Mouse (Mus musculus) left cerebral cortex, adult 2 months (tissue): ENCODE measurements around the gene Plxnb3. TPM values are rescaled to one million over a fixed set of nuclear protein-coding genes. Genes with fewer than 3 reads are reported as not detected.

ENCODE experiments used
- DNase-seq, 2 experiments: peaks; one replicate each; pipeline ENCODE4 v3.0.0; 2021 to 2022; ENCODE audit warnings: low spot score in 2 of 2, mixed read lengths in 1 of 2; ENCODE audit errors: extremely low spot score in 1 of 2
- H3K27ac ChIP-seq: fragments of 200-600 bp; 2 replicates; pipeline ENCODE4 v1.8.1; 2022
- H3K4me3 ChIP-seq: fragments of 200-600 bp; 2 replicates; pipeline ENCODE4 v1.8.1; 2022
- CTCF ChIP-seq: fragments of 200-600 bp; IDR thresholded peaks from 2 replicates; pipeline ENCODE4 v1.8.1; 2022; ENCODE audit warnings: antibody characterized with exemption, mild to moderate bottlenecking, moderate library complexity
- intact Hi-C: fragments of 180-260 bp; cut with DNase I; formaldehyde crosslinking; loops from one replicate; pipeline ENCODE4 v1.15.1; 2025
- total RNA-seq, 2 experiments: library from RNA; stranded (reverse); gene quantifications; 2 replicates each; pipeline ENCODE4 v1.2.3; 2021

Gene Plxnb3
- total RNA-seq, 2 experiments from 2014 or later, result 7.2 to 8.5 TPM

DNA sequence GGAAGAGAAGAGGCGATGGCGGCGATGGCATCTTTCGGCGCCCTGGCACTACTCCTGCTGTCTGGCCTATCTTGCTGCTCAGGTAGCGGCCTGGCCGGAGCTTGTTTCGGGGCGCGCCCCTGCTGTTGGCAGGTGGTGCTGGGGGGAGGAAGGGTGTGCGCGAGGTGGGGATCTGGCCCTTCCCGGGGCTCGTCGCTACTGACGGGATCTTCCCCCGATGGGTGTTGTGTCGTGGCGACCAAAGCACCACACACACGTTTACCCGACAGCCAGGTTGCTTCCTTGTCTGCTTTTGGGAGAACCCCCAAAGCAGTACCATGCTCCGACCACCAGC lies 30.3 kb downstream of the Plxnb3 start:
- Histone ChIP-seq H3K4me3 (peak overlapping the region; percentile 67), H3K27ac (peak overlapping the region; percentile 84)
- TF ChIP-seq CTCF, result no peak
- intact Hi-C loops, result loop anchor here (5.0 kb wide), 1 partner anchor 135 kb away; the partner anchor contains the start of genes Arhgap4 and Naa10
- DNase-seq, result no peak

DNA sequence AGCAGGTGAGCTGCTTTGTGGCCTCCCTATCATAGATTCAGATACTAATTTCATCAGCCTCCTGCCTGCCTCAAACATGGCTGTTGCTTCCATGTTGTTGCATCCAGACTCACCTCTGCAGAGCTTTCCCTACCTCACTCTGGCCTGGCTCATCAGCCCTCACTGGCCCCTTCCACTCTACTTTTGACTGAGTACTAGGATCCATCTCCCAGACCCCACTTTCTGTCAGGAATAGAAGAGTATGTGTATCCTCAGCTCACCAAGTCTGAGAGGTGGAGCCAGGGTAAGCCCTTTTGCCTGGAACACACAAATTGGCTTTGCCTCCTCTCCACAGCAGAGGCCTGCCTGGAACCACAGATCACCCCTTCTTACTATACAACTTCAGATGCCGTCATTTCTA lies 31.6 kb downstream of the Plxnb3 start:
- Histone ChIP-seq H3K27ac (no peak overlapping the region), H3K4me3 (no peak overlapping the region)
- intact Hi-C loops, result loop anchor here (5.0 kb wide), 1 partner anchor 134 kb away; the partner anchor contains the start of genes Arhgap4 and Naa10
- DNase-seq, result no peak
- no peak for TF ChIP-seq CTCF

DNA sequence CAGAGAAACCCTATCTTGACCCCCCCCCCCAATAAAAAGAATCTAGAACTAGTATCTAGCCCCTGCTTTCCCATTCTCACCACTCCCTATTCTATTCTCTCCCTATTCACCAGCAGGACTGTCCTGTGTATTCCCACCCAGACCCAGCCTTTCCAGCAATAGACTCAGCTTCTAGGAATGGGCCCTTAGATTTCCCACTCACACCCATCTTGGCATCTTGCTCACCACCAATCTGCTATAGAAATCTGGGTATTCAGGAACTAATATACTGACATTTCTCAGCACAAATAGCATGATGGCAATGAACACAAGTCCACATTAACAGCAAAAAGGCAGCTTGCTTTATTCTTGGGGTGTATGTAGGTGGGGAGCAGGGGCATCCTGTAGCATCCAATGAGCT lies 36.1 kb downstream of the Plxnb3 start:
- intact Hi-C loops, result no loop called here
- Histone ChIP-seq H3K27ac (no peak overlapping the region), H3K4me3 (no peak overlapping the region)
- no peak for DNase-seq
- TF ChIP-seq CTCF, result no peak

DNA sequence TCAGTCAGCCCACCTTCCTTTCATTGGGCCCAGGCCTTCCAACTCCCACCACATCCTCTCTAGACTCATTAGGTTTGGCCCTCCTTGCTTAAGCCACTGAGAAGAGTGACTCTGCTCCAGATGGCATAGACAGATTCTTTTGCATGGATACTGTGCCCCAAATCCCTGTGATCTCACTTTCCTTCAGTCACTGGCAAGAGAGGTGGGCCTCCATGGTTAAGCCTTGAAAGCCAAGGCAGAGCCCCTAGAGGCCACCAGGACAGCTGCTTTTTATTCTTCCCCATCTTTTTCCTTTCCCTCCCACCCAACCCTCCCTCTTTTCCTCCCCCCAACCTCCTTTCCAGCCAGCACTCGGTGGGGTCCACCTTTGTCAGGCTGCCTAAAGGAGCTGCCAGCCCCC lies 36.6 kb downstream of the Plxnb3 start:
- Histone ChIP-seq H3K4me3 (no peak overlapping the region), H3K27ac (no peak overlapping the region)
- intact Hi-C loops, result no loop called here
- no peak for DNase-seq
- TF ChIP-seq CTCF, result no peak

DNA sequence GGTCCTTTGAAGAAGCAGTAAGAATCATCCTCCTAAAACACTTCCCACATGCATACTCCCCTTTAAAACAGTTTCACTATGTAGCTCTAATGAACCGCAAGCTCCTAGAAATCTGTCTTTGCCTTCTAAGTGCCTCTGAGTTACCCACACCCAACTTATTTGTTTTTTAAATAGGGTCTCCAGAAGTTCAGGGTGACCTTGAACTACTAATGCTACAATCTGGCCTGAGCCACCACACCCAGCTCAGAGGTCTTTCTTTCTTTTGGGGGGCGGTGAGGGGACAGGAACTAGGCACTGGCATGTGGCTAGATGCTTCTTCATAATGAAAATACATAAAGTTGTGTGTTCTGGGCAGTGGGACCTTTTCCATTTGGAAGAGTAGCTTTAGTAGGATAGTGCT lies 40.6 kb downstream of the Plxnb3 start:
- H3K4me3 ChIP-seq, result no peak overlapping the region
- no peak for TF ChIP-seq CTCF
- no peak for DNase-seq
- H3K27ac ChIP-seq, result no peak overlapping the region
- intact Hi-C loops, result no loop called here

DNA sequence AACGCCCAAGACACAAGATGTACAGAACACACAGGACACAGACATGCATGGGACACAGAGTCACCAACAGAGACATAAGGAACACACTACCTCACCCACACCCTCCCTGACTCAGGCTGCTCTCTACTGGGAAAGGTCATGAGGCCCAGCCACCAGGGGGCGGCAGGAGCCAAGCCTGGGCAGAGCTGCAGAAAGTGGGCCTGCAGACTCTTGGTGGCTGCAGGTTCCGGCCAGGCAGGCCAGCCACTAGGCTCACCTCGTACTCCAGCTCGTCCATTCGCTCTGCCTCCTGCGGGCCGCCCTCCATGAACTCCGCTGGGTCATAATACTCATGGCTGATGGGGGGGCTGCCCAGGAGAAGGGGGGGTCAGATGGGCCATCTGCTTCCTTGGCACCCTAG lies 41.6 kb downstream of the Plxnb3 start:
- intact Hi-C loops, result loop anchor here (2.0 kb wide), 1 partner anchor 96 kb away; no protein-coding TSS in a partner anchor
- TF ChIP-seq CTCF, result peak; percentile 66
- Histone ChIP-seq H3K4me3 (no peak overlapping the region), H3K27ac (no peak overlapping the region)
- peak; percentile 43 to 49 for DNase-seq

DNA sequence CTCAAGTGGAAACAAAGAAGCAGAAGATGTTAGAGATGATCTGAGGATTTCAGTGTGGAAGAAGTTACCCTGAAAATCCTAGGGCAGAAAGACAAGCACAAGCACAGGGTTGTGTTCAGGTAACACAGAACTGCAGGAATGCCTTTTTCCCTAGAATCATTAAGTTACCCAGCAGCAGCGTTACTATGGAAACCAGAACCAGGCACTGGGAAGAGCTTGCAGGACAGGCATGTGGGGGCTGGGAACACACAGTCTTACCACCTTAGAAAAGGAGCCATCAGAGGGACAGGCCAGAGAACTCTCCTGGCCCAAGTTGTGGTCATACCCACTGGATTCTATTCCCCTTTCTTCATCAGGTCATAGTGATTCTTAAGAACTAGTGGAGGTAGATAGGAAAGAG lies 48.9 kb downstream of the Plxnb3 start:
- no peak for DNase-seq
- Histone ChIP-seq H3K4me3 (no peak overlapping the region), H3K27ac (no peak overlapping the region)
- TF ChIP-seq CTCF, result no peak
- intact Hi-C loops, result no loop called here

DNA sequence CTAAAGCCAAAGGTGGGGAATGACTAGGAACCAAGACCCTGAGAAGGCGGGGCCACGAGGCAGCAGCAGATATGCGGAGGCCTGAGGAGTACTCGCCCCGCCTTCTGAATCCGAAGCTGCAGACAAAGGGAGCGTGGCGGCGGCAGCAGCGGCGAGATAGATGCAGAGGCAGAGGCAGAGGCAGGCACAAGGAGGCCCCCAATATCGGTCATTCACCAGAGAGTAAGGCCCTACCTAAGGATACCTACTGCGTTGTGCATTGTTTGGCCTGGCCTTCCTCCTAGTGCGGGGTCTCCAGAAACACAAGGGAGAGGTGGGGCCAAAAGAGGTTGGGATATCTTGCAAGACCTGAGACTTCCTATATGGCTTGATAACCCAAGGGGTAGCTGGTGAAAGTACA lies 58.2 kb downstream of the Plxnb3 start:
- H3K27ac ChIP-seq, result no peak overlapping the region
- no peak overlapping the region for H3K4me3 ChIP-seq
- intact Hi-C loops, result no loop called here
- no peak for TF ChIP-seq CTCF
- DNase-seq, result no peak

DNA sequence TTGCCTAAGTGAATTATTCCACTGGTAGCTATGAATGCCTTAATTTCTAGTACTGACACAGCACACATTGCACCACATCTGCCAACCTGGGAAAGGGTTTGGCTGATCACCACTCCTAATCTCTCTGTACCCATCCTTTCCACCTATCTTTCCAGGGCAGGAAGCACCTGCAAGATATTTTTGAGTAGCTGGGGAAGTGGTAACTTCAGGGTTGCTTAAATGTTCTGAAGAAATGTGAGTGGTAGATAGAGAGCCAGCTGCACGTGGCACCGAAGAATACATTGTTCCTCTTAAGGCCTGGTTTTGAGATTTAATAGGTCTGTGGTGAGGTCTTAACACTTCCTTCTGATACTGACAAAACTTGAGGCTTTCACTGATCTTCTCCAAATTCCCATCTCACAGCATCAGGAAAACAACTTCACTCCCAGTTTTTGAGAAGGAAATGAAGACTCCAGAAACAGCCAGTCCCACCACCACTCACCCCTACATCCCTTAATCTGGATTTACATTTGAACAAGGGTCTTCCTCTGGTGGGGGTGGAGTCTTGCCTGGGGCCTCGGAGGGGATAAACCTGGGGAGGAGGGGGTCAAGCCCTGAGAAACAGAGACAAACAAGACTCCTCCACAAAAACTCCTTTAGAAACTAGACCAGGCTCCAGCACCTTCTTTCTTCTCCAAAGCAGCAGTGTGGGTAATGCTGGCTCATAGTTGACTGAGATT lies 59.9 kb downstream of the Plxnb3 start:
- Histone ChIP-seq H3K27ac (no peak overlapping the region), H3K4me3 (no peak overlapping the region)
- intact Hi-C loops, result no loop called here
- no peak for TF ChIP-seq CTCF
- DNase-seq, result no peak

Other genes starting within 250 kb of the Plxnb3 start
- gene Dusp9, start 117.7 kb upstream of the Plxnb3 start, total RNA-seq, result under 1 TPM; 0.68 to 0.70 TPM
- 10 to 100 TPM; 93.4 to 98.8 TPM for gene Pnck, start 97.0 kb upstream of the Plxnb3 start, total RNA-seq
- gene Slc6a8, start 83.9 kb upstream of the Plxnb3 start, total RNA-seq, result 100 to 1,000 TPM in 1 of 2 experiments, 10 to 100 TPM in 1; 98.4 to 119 TPM
- 10 to 100 TPM; 74.8 to 90.1 TPM for gene Bcap31, start 40.9 kb upstream of the Plxnb3 start, total RNA-seq
- gene Abcd1, start 40.5 kb upstream of the Plxnb3 start, total RNA-seq, result 10 to 100 TPM; 11.3 to 12.3 TPM
- gene Srpk3, start 17.3 kb downstream of the Plxnb3 start, total RNA-seq, result 1 to 10 TPM; 8.0 to 8.1 TPM
- gene Idh3g, start 29.8 kb downstream of the Plxnb3 start, total RNA-seq, result 100 to 1,000 TPM; 194 to 201 TPM
- gene Ssr4, start 29.9 kb downstream of the Plxnb3 start, total RNA-seq, result 10 to 100 TPM; 91.1 to 91.2 TPM
- gene Pdzd4, start 67.9 kb downstream of the Plxnb3 start, total RNA-seq, result 100 to 1,000 TPM; 110 to 119 TPM
- not detected for gene Avpr2, start 135.0 kb downstream of the Plxnb3 start, total RNA-seq
- 100 to 1,000 TPM; 150 to 161 TPM for gene L1cam, start 139.0 kb downstream of the Plxnb3 start, total RNA-seq
- gene Arhgap4, start 164.8 kb downstream of the Plxnb3 start, total RNA-seq, result 1 to 10 TPM; 4.1 to 6.1 TPM
- 10 to 100 TPM; 56.8 to 61.2 TPM for gene Naa10, start 164.9 kb downstream of the Plxnb3 start, total RNA-seq
- gene Renbp, start 173.8 kb downstream of the Plxnb3 start, total RNA-seq, result 1 to 10 TPM; 5.2 to 6.0 TPM
- 10 to 100 TPM; 74.7 to 75.1 TPM for gene Hcfc1, start 209.3 kb downstream of the Plxnb3 start, total RNA-seq